Comparison of ENCODE assay signal across 9 mouse cellular contexts in genomic region chr16:29560454-29560853, GRCm38 (mm10). TPM values are rescaled to one million over a fixed set of nuclear protein-coding genes. Genes with fewer than 3 reads are reported as not detected.
DNase-seq lines count a peak whose midpoint lies in the region; ATAC-seq and TF ChIP-seq lines count a peak whose summit lies in the region.
"Had no signal": no experiment of that assay in that cellular context is flagged by ENCODE, and none has a peak within 500 bp of the region (broad histone marks: within the 10 kb centered on the region; RNA-seq: fewer than 3 reads in every experiment).

No protein-coding gene starts in this region.

- 50% methylated on average over 10 of the region's 10 CpGs for WGBS in forebrain, embryonic 15.5 days
- 57% methylated on average over 10 of the region's 10 CpGs for WGBS in forebrain, embryonic 12.5 days
- WGBS in midbrain, embryonic 12.5 days, result 54% methylated on average over 10 of the region's 10 CpGs
- WGBS in midbrain, embryonic 10.5 days, result 66% methylated on average over 10 of the region's 10 CpGs
- WGBS in hindbrain, embryonic 12.5 days, result 53% methylated on average over 10 of the region's 10 CpGs
- 15% methylated on average over 10 of the region's 10 CpGs for WGBS in small intestine, adult 2 months

- H3K9ac ChIP-seq in forebrain, embryonic 15.5 days (replicated peaks), result no peak overlapping the region
- H3K9ac ChIP-seq in forebrain, embryonic 12.5 days, result no peak overlapping the region
- H3K9ac ChIP-seq in midbrain, embryonic 12.5 days (replicated peaks), result no peak overlapping the region
- no peak overlapping the region for H3K9ac ChIP-seq in hindbrain, embryonic 12.5 days

- H3K27me3 ChIP-seq in forebrain, embryonic 15.5 days, result 0 out of 2 replicates have a peak, but pooled peaks cover 6% of the 10 kb centered on the region
- H3K27me3 ChIP-seq in forebrain, embryonic 12.5 days, result 0 out of 2 replicates have a peak, but pooled peaks cover 4% of the 10 kb centered on the region
- peaks cover 5% of the 10 kb centered on the region; the same call in 1 of the 2 replicates for H3K27me3 ChIP-seq in midbrain, embryonic 12.5 days
- no peaks in the 10 kb centered on the region for H3K27me3 ChIP-seq in midbrain, embryonic 10.5 days (ENCODE audit: low read depth, poor library complexity, severe bottlenecking)
- peaks cover 6% of the 10 kb centered on the region; the same call in 1 of the 2 replicates for H3K27me3 ChIP-seq in hindbrain, embryonic 12.5 days
- H3K27me3 ChIP-seq in small intestine, adult 2 months (ENCODE audit: control insufficient read depth, insufficient read depth, low read length), result peaks cover 2% of the 10 kb centered on the region; the same call in 1 of the 2 replicates

- TF ChIP-seq CTCF in small intestine, adult 2 months (IDR thresholded peaks at IDR 0.05; ENCODE audit: extremely low read depth, insufficient read length, insufficient replicate concordance, low read depth, low read length), result 0 out of 2 replicates have a peak, but pooled peaks have one; percentile 17

- no peaks in the 10 kb centered on the region for H3K36me3 ChIP-seq in forebrain, embryonic 15.5 days
- no peaks in the 10 kb centered on the region for H3K36me3 ChIP-seq in forebrain, embryonic 12.5 days (replicated peaks)
- no peaks in the 10 kb centered on the region for H3K36me3 ChIP-seq in midbrain, embryonic 12.5 days
- no peaks in the 10 kb centered on the region for H3K36me3 ChIP-seq in midbrain, embryonic 10.5 days
- no peaks in the 10 kb centered on the region for H3K36me3 ChIP-seq in hindbrain, embryonic 12.5 days
- no peaks in the 10 kb centered on the region for H3K36me3 ChIP-seq in small intestine, adult 2 months (ENCODE audit: control insufficient read depth, insufficient read depth, low read length)

- TF ChIP-seq POLR2A in small intestine, adult 2 months (IDR thresholded peaks at IDR 0.05; ENCODE audit: low read depth, low read length), result no peak

- H3K9me3 ChIP-seq in forebrain, embryonic 15.5 days, result no peaks in the 10 kb centered on the region
- no peaks in the 10 kb centered on the region for H3K9me3 ChIP-seq in forebrain, embryonic 12.5 days
- no peaks in the 10 kb centered on the region for H3K9me3 ChIP-seq in midbrain, embryonic 12.5 days
- H3K9me3 ChIP-seq in midbrain, embryonic 10.5 days (replicated peaks), result no peaks in the 10 kb centered on the region
- no peaks in the 10 kb centered on the region for H3K9me3 ChIP-seq in hindbrain, embryonic 12.5 days (replicated peaks)

- H3K27ac ChIP-seq in forebrain, embryonic 15.5 days (replicated peaks), result no peak overlapping the region
- H3K27ac ChIP-seq in forebrain, embryonic 12.5 days, result no peak overlapping the region
- H3K27ac ChIP-seq in midbrain, embryonic 12.5 days (replicated peaks), result no peak overlapping the region
- H3K27ac ChIP-seq in midbrain, embryonic 10.5 days (replicated peaks), result no peak overlapping the region
- no peak overlapping the region for H3K27ac ChIP-seq in hindbrain, embryonic 12.5 days
- H3K27ac ChIP-seq in small intestine, adult 2 months (ENCODE audit: insufficient read depth, low read depth, low read length), result no peak overlapping the region
- H3K27ac ChIP-seq: macrophage had no signal

- no peak for DNase-seq in midbrain, embryonic 10.5 days (ENCODE audit: low spot score)
- DNase-seq in thymus, postnatal 25 days, result no peak
- DNase-seq in gastrocnemius, postnatal 36 days, result no peak

- intact Hi-C loops in gastrocnemius, postnatal 36 days (cut with DNase I), result loop anchor here (10.0 kb wide), 3 partner anchors 536 to 966 kb away; no protein-coding TSS in a partner anchor

- no peak overlapping the region for H3K4me2 ChIP-seq in forebrain, embryonic 15.5 days (replicated peaks)
- H3K4me2 ChIP-seq in forebrain, embryonic 12.5 days, result no peak overlapping the region
- no peak overlapping the region for H3K4me2 ChIP-seq in midbrain, embryonic 12.5 days (replicated peaks)
- H3K4me2 ChIP-seq in hindbrain, embryonic 12.5 days (replicated peaks), result 0 out of 2 replicates have a peak overlapping the region, but pooled peaks have one; percentile 6

- H3K4me3 ChIP-seq in forebrain, embryonic 15.5 days, result no peak overlapping the region
- H3K4me3 ChIP-seq in forebrain, embryonic 12.5 days (replicated peaks), result no peak overlapping the region
- H3K4me3 ChIP-seq in midbrain, embryonic 12.5 days, result no peak overlapping the region
- no peak overlapping the region for H3K4me3 ChIP-seq in midbrain, embryonic 10.5 days
- H3K4me3 ChIP-seq in hindbrain, embryonic 12.5 days, result no peak overlapping the region
- H3K4me3 ChIP-seq in small intestine, adult 2 months (ENCODE audit: low read depth, low read length), result peak overlapping the region; percentile 7; the same call in 1 of the 2 replicates

- H3K4me1 ChIP-seq in forebrain, embryonic 15.5 days, result peaks cover 3% of the 10 kb centered on the region; the same call in 1 of the 2 replicates
- H3K4me1 ChIP-seq in forebrain, embryonic 12.5 days, result no peaks in the 10 kb centered on the region
- H3K4me1 ChIP-seq in midbrain, embryonic 12.5 days, result no peaks in the 10 kb centered on the region
- H3K4me1 ChIP-seq in midbrain, embryonic 10.5 days, result peaks cover 2% of the 10 kb centered on the region; the same call in 1 of the 2 replicates
- H3K4me1 ChIP-seq in hindbrain, embryonic 12.5 days, result 0 out of 2 replicates have a peak, but pooled peaks cover 3% of the 10 kb centered on the region
- no peaks in the 10 kb centered on the region for H3K4me1 ChIP-seq in small intestine, adult 2 months (ENCODE audit: control insufficient read depth, insufficient read depth, insufficient read length, low read length)

- 0 out of 2 replicates have a peak, but pooled peaks have one; percentile 43 for ATAC-seq in forebrain, embryonic 15.5 days (replicated peaks)
- no peak for ATAC-seq in forebrain, embryonic 12.5 days (ENCODE audit: low FRiP score)
- ATAC-seq in midbrain, embryonic 12.5 days (ENCODE audit: low FRiP score, low read depth), result 0 out of 2 replicates have a peak, but pooled peaks have one; percentile 12
- no peak for ATAC-seq in hindbrain, embryonic 12.5 days (ENCODE audit: low FRiP score)

RNA-seq across cellular contexts. Expression of gene Atp13a4, which starts 15.8 kb away (rescaled TPM):
- 1.2 and 1.4 TPM in 2 replicates for polyA plus RNA-seq in forebrain, embryonic 15.5 days (2015; fragmentation: Nextera tagmentation; extraction: Ambion mirVana)
- 0.24 and 0.46 TPM in 2 replicates for polyA plus RNA-seq in forebrain, embryonic 12.5 days (2016; fragmentation: Nextera tagmentation; extraction: Ambion mirVana)
- 0.26 and 0.30 TPM in 2 replicates for polyA plus RNA-seq in midbrain, embryonic 12.5 days (2016; fragmentation: Nextera tagmentation; extraction: Ambion mirVana)
- polyA plus RNA-seq in midbrain, embryonic 10.5 days (2016; fragmentation: Nextera tagmentation; extraction: Ambion mirVana), result 0.19 and 0.47 TPM in 2 replicates
- polyA plus RNA-seq in hindbrain, embryonic 12.5 days (2016; fragmentation: Nextera tagmentation; extraction: Ambion mirVana), result 0.52 and 0.53 TPM in 2 replicates
- polyA plus RNA-seq in small intestine, adult 2 months (2012; rRNA removed), result not detected in 2 replicates
- total RNA-seq in gastrocnemius, postnatal 36 days (2021), result not detected

RNA-seq across cellular contexts. Expression of gene Opa1, which starts 18.7 kb away (rescaled TPM):
- polyA plus RNA-seq in forebrain, embryonic 15.5 days (2015; fragmentation: Nextera tagmentation; extraction: Ambion mirVana), result 45.2 and 45.4 TPM in 2 replicates
- polyA plus RNA-seq in forebrain, embryonic 12.5 days (2016; fragmentation: Nextera tagmentation; extraction: Ambion mirVana), result 47.7 and 52.7 TPM in 2 replicates
- 50.4 and 51.6 TPM in 2 replicates for polyA plus RNA-seq in midbrain, embryonic 12.5 days (2016; fragmentation: Nextera tagmentation; extraction: Ambion mirVana)
- 36.4 and 42.1 TPM in 2 replicates for polyA plus RNA-seq in midbrain, embryonic 10.5 days (2016; fragmentation: Nextera tagmentation; extraction: Ambion mirVana)
- 46.8 and 51.6 TPM in 2 replicates for polyA plus RNA-seq in hindbrain, embryonic 12.5 days (2016; fragmentation: Nextera tagmentation; extraction: Ambion mirVana)
- polyA plus RNA-seq in small intestine, adult 2 months (2012; rRNA removed), result 5.6 and 7.0 TPM in 2 replicates
- total RNA-seq in gastrocnemius, postnatal 36 days (2021), result 10 to 100 TPM; 79.6 to 87.3 TPM

Comparison
In these comparisons a context has a peak if more than half of its experiments do, and no peak if none do; other contexts are left out.
1. ATAC-seq: peak in forebrain, embryonic 15.5 days (single experiment) and midbrain, embryonic 12.5 days (single experiment); none in forebrain, embryonic 12.5 days (single experiment) and hindbrain, embryonic 12.5 days (single experiment).